In genomic region chrX:168795859-168796848, GRCm38 (mm10) we compare ENCODE assay signal across 8 mouse cellular contexts. TPM values are rescaled to one million over a fixed set of nuclear protein-coding genes. Genes with fewer than 3 reads are reported as not detected.
DNase-seq lines count a peak whose midpoint lies in the region; ATAC-seq and TF ChIP-seq lines count a peak whose summit lies in the region.

No protein-coding gene starts in this region.

- H3K27me3 ChIP-seq in spleen, adult 2 months (ENCODE audit: control insufficient read depth, insufficient read depth, low read length), result peaks cover 2% of the 10 kb centered on the region; the same call in 1 of the 2 replicates
- peaks cover 46% of the 10 kb centered on the region for H3K27me3 ChIP-seq in embryonic facial prominence, embryonic 14.5 days (replicated peaks; ENCODE audit: control insufficient read depth, insufficient read depth, low read length)
- H3K27me3 ChIP-seq in heart, postnatal 0 days (ENCODE audit: control insufficient read depth, insufficient read depth, low read length), result no peaks in the 10 kb centered on the region
- peaks cover 86% of the 10 kb centered on the region for H3K27me3 ChIP-seq in limb, embryonic 10.5 days (ENCODE audit: low read depth, poor library complexity, severe bottlenecking)
- peaks cover 62% of the 10 kb centered on the region for H3K27me3 ChIP-seq in midbrain, embryonic 13.5 days

- H3K9me3 ChIP-seq in embryonic facial prominence, embryonic 14.5 days (ENCODE audit: control insufficient read depth, low read length), result no peaks in the 10 kb centered on the region
- no peaks in the 10 kb centered on the region for H3K9me3 ChIP-seq in heart, postnatal 0 days (replicated peaks; ENCODE audit: control insufficient read depth, low read length)
- no peaks in the 10 kb centered on the region for H3K9me3 ChIP-seq in limb, embryonic 10.5 days (replicated peaks)
- no peaks in the 10 kb centered on the region for H3K9me3 ChIP-seq in midbrain, embryonic 13.5 days

- no peaks in the 10 kb centered on the region for H3K36me3 ChIP-seq in spleen, adult 2 months (ENCODE audit: control insufficient read depth, insufficient read depth, low read length)
- H3K36me3 ChIP-seq in embryonic facial prominence, embryonic 14.5 days (ENCODE audit: control insufficient read depth, insufficient read depth, low read length), result no peaks in the 10 kb centered on the region
- H3K36me3 ChIP-seq in heart, postnatal 0 days (replicated peaks; ENCODE audit: control insufficient read depth, insufficient read depth, low read length), result no peaks in the 10 kb centered on the region
- no peaks in the 10 kb centered on the region for H3K36me3 ChIP-seq in limb, embryonic 10.5 days
- no peaks in the 10 kb centered on the region for H3K36me3 ChIP-seq in midbrain, embryonic 13.5 days

- ATAC-seq in embryonic facial prominence, embryonic 14.5 days (ENCODE audit: low read depth), result 0 out of 2 replicates have a peak, but pooled peaks have one; percentile 63
- ATAC-seq in heart, postnatal 0 days (ENCODE audit: insufficient read depth, low read depth), result peak; percentile 51; the same call in 1 of the 2 replicates
- ATAC-seq in midbrain, embryonic 13.5 days, result peak; percentile 72

- 33% methylated on average over 55 of the region's 55 CpGs for WGBS in spleen, adult 2 months
- WGBS in embryonic facial prominence, embryonic 14.5 days, result 23% methylated on average over 45 of the region's 55 CpGs
- WGBS in heart, postnatal 0 days, result 17% methylated on average over 55 of the region's 55 CpGs
- WGBS in limb, embryonic 10.5 days, result 13% methylated on average over 54 of the region's 55 CpGs
- WGBS in midbrain, embryonic 13.5 days, result 24% methylated on average over 55 of the region's 55 CpGs

- peak overlapping the region; percentile 56 for H3K9ac ChIP-seq in embryonic facial prominence, embryonic 14.5 days (ENCODE audit: low read depth, low read length)
- H3K9ac ChIP-seq in heart, postnatal 0 days (replicated peaks; ENCODE audit: low read depth, low read length), result peak overlapping the region; percentile 31
- H3K9ac ChIP-seq in midbrain, embryonic 13.5 days (replicated peaks), result peak overlapping the region; percentile 23; the same call in 1 of the 2 replicates

- no peaks in the 10 kb centered on the region; the same call in 1 of the 2 replicates for H3K4me1 ChIP-seq in spleen, adult 2 months (ENCODE audit: control insufficient read depth, insufficient read depth, insufficient read length)
- H3K4me1 ChIP-seq in embryonic facial prominence, embryonic 14.5 days (ENCODE audit: control insufficient read depth, insufficient read depth, low read length), result no peaks in the 10 kb centered on the region
- no peaks in the 10 kb centered on the region for H3K4me1 ChIP-seq in heart, postnatal 0 days (ENCODE audit: control insufficient read depth, insufficient read depth)
- H3K4me1 ChIP-seq in limb, embryonic 10.5 days, result no peaks in the 10 kb centered on the region; the same call in 1 of the 2 replicates
- peaks cover 5% of the 10 kb centered on the region; the same call in 1 of the 2 replicates for H3K4me1 ChIP-seq in midbrain, embryonic 13.5 days (replicated peaks)

- H3K27ac ChIP-seq in spleen, adult 2 months (ENCODE audit: insufficient read depth, low read length), result no peak overlapping the region
- no peak overlapping the region for H3K27ac ChIP-seq in embryonic facial prominence, embryonic 14.5 days (replicated peaks; ENCODE audit: low read depth, low read length)
- H3K27ac ChIP-seq in heart, postnatal 0 days (ENCODE audit: low read depth), result no peak overlapping the region
- H3K27ac ChIP-seq in limb, embryonic 10.5 days, result 0 out of 2 replicates have a peak overlapping the region, but pooled peaks have one; percentile 56
- H3K27ac ChIP-seq in midbrain, embryonic 13.5 days, result no peak overlapping the region

- H3K4me2 ChIP-seq in embryonic facial prominence, embryonic 14.5 days (ENCODE audit: low read depth, low read length), result peak overlapping the region; percentile 79
- peak overlapping the region; percentile 76 for H3K4me2 ChIP-seq in heart, postnatal 0 days (ENCODE audit: low read depth, low read length)
- peak overlapping the region; percentile 81 for H3K4me2 ChIP-seq in midbrain, embryonic 13.5 days (replicated peaks)

- no peak for DNase-seq in spleen, adult 2 months (ENCODE audit: low read depth in 1 of 2, low spot score in 2 of 2)
- no peak for DNase-seq in spleen, postnatal 36 days (ENCODE audit: low spot score in 2 of 2)
- DNase-seq in embryonic facial prominence, embryonic 14.5 days (ENCODE audit: low spot score), result no peak
- DNase-seq in heart, postnatal 0 days (ENCODE audit: low spot score), result no peak
- DNase-seq in limb, embryonic 10.5 days (ENCODE audit: low spot score), result peak; percentile 43
- DNase-seq in layer of hippocampus, postnatal 36 days, result no peak
- DNase-seq in cerebellum, adult 9-10 months, result no peak

- no peak for TF ChIP-seq POLR2A in spleen, adult 2 months (IDR thresholded peaks at IDR 0.05; ENCODE audit: low read depth, low read length)

- TF ChIP-seq EP300 in heart, postnatal 0 days (IDR thresholded peaks at IDR 0.05; ENCODE audit: low read depth), result no peak

- peak overlapping the region; percentile 44; the same call in 1 of the 2 replicates for H3K4me3 ChIP-seq in spleen, adult 2 months (ENCODE audit: extremely low read depth, insufficient read depth, insufficient read length)
- H3K4me3 ChIP-seq in embryonic facial prominence, embryonic 14.5 days (ENCODE audit: low read depth, low read length), result peak overlapping the region; percentile 43
- peak overlapping the region; percentile 51 for H3K4me3 ChIP-seq in heart, postnatal 0 days (ENCODE audit: low read depth, low read length)
- H3K4me3 ChIP-seq in limb, embryonic 10.5 days, result peak overlapping the region; percentile 55
- H3K4me3 ChIP-seq in midbrain, embryonic 13.5 days (replicated peaks), result peak overlapping the region; percentile 43

- no peak for TF ChIP-seq CTCF in spleen, adult 2 months (IDR thresholded peaks at IDR 0.05; ENCODE audit: extremely low read depth, insufficient read depth, insufficient read length, insufficient replicate concordance)
- TF ChIP-seq CTCF in heart, postnatal 0 days (IDR thresholded peaks at IDR 0.05; ENCODE audit: low read depth), result no peak

RNA-seq across cellular contexts. Expression of gene Arhgap6, which starts 1.3 kb away (rescaled TPM):
- 2.9 and 3.0 TPM in 2 replicates for polyA plus RNA-seq in spleen, adult 2 months (2012; rRNA removed)
- 4.3 and 4.4 TPM in 2 replicates for polyA plus RNA-seq in embryonic facial prominence, embryonic 14.5 days (2014; fragmentation: Nextera tagmentation; extraction: Ambion mirVana)
- 5.8 and 7.4 TPM in 2 replicates for total RNA-seq in heart, postnatal 0 days (2014; rRNA removed; ENCODE audit: low replicate concordance)
- polyA plus RNA-seq in heart, postnatal 0 days (2015; fragmentation: Nextera tagmentation; extraction: Ambion mirVana), result 3.6 and 3.9 TPM in 2 replicates
- polyA plus RNA-seq in limb, embryonic 10.5 days (2016; fragmentation: Nextera tagmentation; extraction: Ambion mirVana), result 1.2 TPM in 2 replicates
- polyA plus RNA-seq in midbrain, embryonic 13.5 days (2015; fragmentation: Nextera tagmentation; extraction: Ambion mirVana), result 0.66 and 0.82 TPM in 2 replicates
- total RNA-seq in layer of hippocampus, postnatal 36 days (2021), result 1 to 10 TPM; 2.3 to 2.6 TPM
